Mouse (Mus musculus) MEL (cell line): Measurements from ENCODE around the gene Kansl2. TPM values are rescaled to one million over a fixed set of nuclear protein-coding genes. Genes with fewer than 3 reads are reported as not detected.

Experiments used
- DNase-seq: peaks from one replicate; pipeline ENCODE4 v3.0.0; 2011; ENCODE audit warnings: low read depth, low spot score
- H3K27ac ChIP-seq: 2 replicates; pipeline ENCODE4 v1.5.1; 2012; ENCODE audit warnings: low read depth, mild to moderate bottlenecking, control low read depth, low read length, moderate library complexity; ENCODE audit not compliant: control insufficient read depth
- H3K27me3 ChIP-seq, 2 experiments: fragments of 150-350 bp in 1 of 2; sonication (generic) in 1 of 2; 2 replicates each; pipeline ENCODE4 v1.6.1; 2012; ENCODE audit warnings: low read length in 2 of 2, mild to moderate bottlenecking in 2 of 2, improper control_type of control experiment in 1 of 2, moderate library complexity in 1 of 2; ENCODE audit not compliant: insufficient read depth in 2 of 2, control insufficient read depth in 1 of 2
- H3K36me3 ChIP-seq, 2 experiments: 2 replicates each; pipeline ENCODE4 v1.6.1; 2012 to 2014; ENCODE audit warnings: low read length in 2 of 2, improper control_type of control experiment in 1 of 2, inconsistent platforms in 1 of 2, mild to moderate bottlenecking in 1 of 2; ENCODE audit not compliant: insufficient read depth in 2 of 2, control insufficient read depth in 1 of 2
- H3K4me1 ChIP-seq, 2 experiments: fragments of 150-350 bp in 1 of 2; sonication (generic) in 1 of 2; 2 replicates each; pipeline ENCODE4 v1.6.1; 2012; ENCODE audit warnings: low read length in 2 of 2, improper control_type of control experiment in 1 of 2, mild to moderate bottlenecking in 1 of 2; ENCODE audit not compliant: insufficient read depth in 2 of 2, control insufficient read depth in 1 of 2
- H3K4me3 ChIP-seq, 2 experiments: fragments of 150-350 bp in 1 of 2; sonication (generic) in 1 of 2; 2 replicates each; pipeline ENCODE4 v1.5.1; 2012; ENCODE audit warnings: low read depth in 2 of 2, low read length in 2 of 2, mild to moderate bottlenecking in 2 of 2, moderate library complexity in 2 of 2, control low read depth in 1 of 2, improper control_type of control experiment in 1 of 2; ENCODE audit not compliant: control insufficient read depth in 1 of 2, insufficient read depth in 1 of 2
- H3K79me2 ChIP-seq: 2 replicates; pipeline ENCODE4 v1.6.1; 2012; ENCODE audit warnings: mild to moderate bottlenecking, low read length, moderate library complexity; ENCODE audit not compliant: control insufficient read depth, poor library complexity, insufficient read depth
- H3K9ac ChIP-seq: 2 replicates; pipeline ENCODE4 v1.6.1; 2012; ENCODE audit warnings: low read depth, mild to moderate bottlenecking, control low read depth, low read length, moderate library complexity; ENCODE audit not compliant: control insufficient read depth, poor library complexity, severe bottlenecking
- H3K9me3 ChIP-seq: fragments of 150-350 bp; sonication (generic); replicated peaks from 2 replicates; pipeline ENCODE4 v1.6.1; 2012; ENCODE audit warnings: mild to moderate bottlenecking, low read length, improper control_type of control experiment, moderate library complexity; ENCODE audit not compliant: insufficient read depth
- CTCF ChIP-seq, 3 experiments: IDR thresholded peaks in 2 of 3; conservative IDR thresholded peaks in 1 of 3; 2 replicates each; pipeline ENCODE4 v1.5.1; 2011 to 2012; ENCODE audit warnings: low read length in 3 of 3, low read depth in 2 of 3, mild to moderate bottlenecking in 2 of 3, improper control_type of control experiment in 1 of 3, inconsistent platforms in 1 of 3, mixed read lengths in 1 of 3, moderate library complexity in 1 of 3; ENCODE audit not compliant: control insufficient read depth in 1 of 3, insufficient read depth in 1 of 3, poor library complexity in 1 of 3, severe bottlenecking in 1 of 3
- ELF1 ChIP-seq: IDR thresholded peaks from 2 replicates; pipeline ENCODE4 v1.6.1; 2014; ENCODE audit warnings: low read depth, mild to moderate bottlenecking, inconsistent platforms, low read length, improper control_type of control experiment, moderate library complexity
- EP300 ChIP-seq, 2 experiments: IDR thresholded peaks; 2 replicates each; pipeline ENCODE4 v1.6.1; 2011; ENCODE audit warnings: improper control_type of control experiment in 2 of 2, low read length in 2 of 2, low read depth in 1 of 2, mild to moderate bottlenecking in 1 of 2
- HCFC1 ChIP-seq: IDR thresholded peaks from 2 replicates; pipeline ENCODE4 v1.6.1; 2012; ENCODE audit warnings: low read depth, mild to moderate bottlenecking, inconsistent platforms, low read length, improper control_type of control experiment, moderate library complexity
- MAFK ChIP-seq: IDR thresholded peaks from 2 replicates; pipeline ENCODE4 v1.6.1; 2011; ENCODE audit warnings: low read depth, mild to moderate bottlenecking, low read length, improper control_type of control experiment, borderline replicate concordance
- MAZ ChIP-seq: IDR thresholded peaks from 2 replicates; pipeline ENCODE4 v1.6.1; 2012; ENCODE audit warnings: low read depth, mild to moderate bottlenecking, inconsistent platforms, low read length, improper control_type of control experiment
- MXI1 ChIP-seq: IDR thresholded peaks from 2 replicates; pipeline ENCODE4 v1.6.1; 2011; ENCODE audit warnings: mild to moderate bottlenecking, low read depth, low read length, improper control_type of control experiment
- MYB ChIP-seq: IDR thresholded peaks from 2 replicates; pipeline ENCODE4 v1.6.1; 2011; ENCODE audit warnings: mild to moderate bottlenecking, low read depth, low read length, improper control_type of control experiment
- MYC ChIP-seq: IDR thresholded peaks from 2 replicates; pipeline ENCODE4 v1.6.1; 2011; ENCODE audit warnings: low read depth, mild to moderate bottlenecking, low read length, improper control_type of control experiment, moderate library complexity
- NRF1 ChIP-seq: IDR thresholded peaks from 2 replicates; pipeline ENCODE4 v1.6.1; 2014; ENCODE audit warnings: low read depth, mild to moderate bottlenecking, inconsistent platforms, low read length, improper control_type of control experiment, moderate library complexity; ENCODE audit not compliant: poor library complexity, insufficient read depth, severe bottlenecking
- POLR2A ChIP-seq, 2 experiments: IDR thresholded peaks; 2 replicates each; pipeline ENCODE4 v1.6.1; 2011 to 2012; ENCODE audit warnings: low read length in 2 of 2, mild to moderate bottlenecking in 2 of 2, control low read depth in 1 of 2, improper control_type of control experiment in 1 of 2, low read depth in 1 of 2, moderate library complexity in 1 of 2; ENCODE audit not compliant: control insufficient read depth in 1 of 2, insufficient read depth in 1 of 2, poor library complexity in 1 of 2
- POLR2AphosphoS2 ChIP-seq: IDR thresholded peaks from 2 replicates; pipeline ENCODE4 v1.6.1; 2011; ENCODE audit warnings: low read length, improper control_type of control experiment
- POLR2AphosphoS5 ChIP-seq: IDR thresholded peaks from 2 replicates; pipeline ENCODE4 v1.6.1; 2012; ENCODE audit warnings: low read depth, borderline replicate concordance, mild to moderate bottlenecking, inconsistent platforms, low read length, moderate library complexity, mixed read lengths
- RCOR1 ChIP-seq: IDR thresholded peaks from 2 replicates; pipeline ENCODE4 v1.6.1; 2012; ENCODE audit warnings: low read depth, mild to moderate bottlenecking, inconsistent platforms, low read length, improper control_type of control experiment
- TBP ChIP-seq: IDR thresholded peaks from 2 replicates; pipeline ENCODE4 v1.8.0; 2011; ENCODE audit warnings: low read depth, low read length, improper control_type of control experiment
- UBTF ChIP-seq: IDR thresholded peaks from 2 replicates; pipeline ENCODE4 v1.6.1; 2012; ENCODE audit warnings: low read depth, mild to moderate bottlenecking, inconsistent platforms, low read length, improper control_type of control experiment, moderate library complexity, borderline replicate concordance; ENCODE audit not compliant: insufficient read depth
- USF2 ChIP-seq, 2 experiments: IDR thresholded peaks; 2 replicates each; pipeline ENCODE4 v1.6.1; 2011 to 2012; ENCODE audit warnings: improper control_type of control experiment in 2 of 2, low read length in 2 of 2, borderline replicate concordance in 1 of 2, inconsistent platforms in 1 of 2, low read depth in 1 of 2, mild to moderate bottlenecking in 1 of 2; ENCODE audit not compliant: insufficient read depth in 1 of 2
- ZC3H11A ChIP-seq: IDR thresholded peaks from 2 replicates; pipeline ENCODE4 v1.6.1; 2012; ENCODE audit warnings: low read depth, mild to moderate bottlenecking, inconsistent platforms, low read length, improper control_type of control experiment
- ZKSCAN1 ChIP-seq: IDR thresholded peaks from 2 replicates; pipeline ENCODE4 v1.6.1; 2012; ENCODE audit warnings: low read depth, mild to moderate bottlenecking, inconsistent platforms, low read length, improper control_type of control experiment, moderate library complexity
- ZMIZ1 ChIP-seq: IDR thresholded peaks from 2 replicates; pipeline ENCODE4 v1.6.1; 2012; ENCODE audit warnings: low read depth, mild to moderate bottlenecking, inconsistent platforms, low read length, improper control_type of control experiment, moderate library complexity
- ZNF384 ChIP-seq: IDR thresholded peaks from 2 replicates; pipeline ENCODE4 v1.6.1; 2012; ENCODE audit warnings: low read depth, mild to moderate bottlenecking, inconsistent platforms, low read length, improper control_type of control experiment
- polyA plus RNA-seq, 2 experiments: library from polyadenylated mRNA; stranded (reverse) in 1 of 2; unstranded in 1 of 2; fragments of >175 nt in 1 of 2; fragments of >200 nt in 1 of 2; gene quantifications; 2 replicates each; pipeline versions ENCODE4 v1.2.1 to v1.2.4; 2012; ENCODE audit warnings: low replicate concordance in 2 of 2, low read depth in 1 of 2; ENCODE audit not compliant: insufficient read length in 2 of 2, insufficient read depth in 1 of 2, missing spikeins in 1 of 2
- total RNA-seq: library from RNA; depleted of rRNA; stranded (reverse); fragments of 300-350 nt; gene quantifications from 2 replicates; pipeline ENCODE4 v1.2.3, GENCODE M21; 2012

Kansl2 gene
- total and polyA plus RNA-seq, 3 experiments, result 157 to 170 TPM; not detected in 1

- TF ChIP-seq ELF1 (no peak), MYC (peak; percentile 98), POLR2A (IDR thresholded peaks at IDR 0.05; ENCODE audit: control insufficient read depth in 1 of 2, insufficient read depth in 1 of 2, low read depth in 1 of 2, low read length in 2 of 2, poor library complexity in 1 of 2) (no peak), UBTF (no peak), ZKSCAN1 (peak; percentile 71)
- TF ChIP-seq, all 39 proteins: peak for 15
Measured at GRCm38 (mm10) chr15:98532281-98532680, 1.8 kb downstream of the Kansl2 start (continued).

GRCm38 (mm10) chr15:98528066-98528563 lies 5.9 kb downstream of the Kansl2 start:
- no peak for DNase-seq
- Histone ChIP-seq H3K27me3 (no peaks in the 10 kb centered on the region), H3K36me3 (peaks cover 58 to 76% of the 10 kb centered on the region in 2 experiments), H3K79me2 (peaks cover 58% of the 10 kb centered on the region), H3K4me1 (peaks cover 3 to 11% of the 10 kb centered on the region in 2 experiments; a peak in 3 of 4 replicates), H3K27ac (no peak overlapping the region), H3K9ac (no peak overlapping the region), H3K9me3 (no peaks in the 10 kb centered on the region), H3K4me3 (no peak overlapping the region)
- no peak for TF ChIP-seq EP300 (IDR thresholded peaks at IDR 0.05; ENCODE audit: low read depth in 1 of 2, low read length in 2 of 2)
- TF ChIP-seq USF2 (IDR thresholded peaks at IDR 0.05; ENCODE audit: borderline replicate concordance in 1 of 2, insufficient read depth in 1 of 2, low read depth in 1 of 2, low read length in 2 of 2), result no peak
- TF ChIP-seq ZC3H11A, result no peak
- TF ChIP-seq RCOR1, result no peak
- TF ChIP-seq HCFC1, result no peak
- TF ChIP-seq ZMIZ1, result no peak
- TF ChIP-seq MYB, result no peak
- TF ChIP-seq POLR2AphosphoS5, result no peak
- no peak for TF ChIP-seq MAZ
- TF ChIP-seq ZKSCAN1, result no peak
- TF ChIP-seq POLR2AphosphoS2, result no peak

GRCm38 (mm10) chr15:98527056-98527771 lies 6.8 kb downstream of the Kansl2 start:
- DNase-seq, result no peak
- peaks cover 3 to 11% of the 10 kb centered on the region in 2 experiments; a peak in 3 of 4 replicates for H3K4me1 ChIP-seq
- no peak overlapping the region for H3K4me3 ChIP-seq
- no peak for TF ChIP-seq MAFK
- TF ChIP-seq MXI1, result no peak
- no peak for TF ChIP-seq TBP
- no peak for TF ChIP-seq CTCF (IDR thresholded peaks at IDR 0.05 in 2 of 3, conservative IDR thresholded peaks at IDR 0.05 in 1 of 3; ENCODE audit: control insufficient read depth in 1 of 3, insufficient read depth in 1 of 3, low read depth in 2 of 3, low read length in 3 of 3, poor library complexity in 1 of 3, severe bottlenecking in 1 of 3)
- TF ChIP-seq ZNF384, result peak; percentile 73; the same call in 1 of the 2 replicates
- TF ChIP-seq ZKSCAN1, result no peak
- TF ChIP-seq MYB, result no peak
- TF ChIP-seq NRF1, result no peak
- TF ChIP-seq, all 39 proteins: peak for 1
- Histone ChIP-seq H3K27me3 (no peaks in the 10 kb centered on the region), H3K36me3 (peaks cover 59 to 81% of the 10 kb centered on the region in 2 experiments), H3K79me2 (peaks cover 49% of the 10 kb centered on the region), H3K27ac (no peak overlapping the region), H3K9me3 (no peaks in the 10 kb centered on the region), H3K9ac (no peak overlapping the region)
